Mouse (Mus musculus) G1E-ER4 (cell line): ENCODE results near the gene Shisa5. TPM values are rescaled to one million over a fixed set of nuclear protein-coding genes. Genes with fewer than 3 reads are reported as not detected.

Experiments used
- GATA1 ChIP-seq: IDR thresholded peaks from one replicate; pipeline ENCODE4 v1.8.0; 2012; ENCODE audit warnings: low read length, inconsistent platforms
- polyA plus RNA-seq: library from polyadenylated mRNA; stranded (reverse); fragments of >175 nt; gene quantifications from 2 replicates; pipeline ENCODE4 v1.2.3, GENCODE M21; 2012

The Shisa5 gene
- polyA plus RNA-seq, 1 experiment = 305 TPM

GRCm38 (mm10) chr9:109058006-109058765, 19.8 kb downstream of the Shisa5 start:
- TF ChIP-seq GATA1 = no peak

GRCm38 (mm10) chr9:109059136-109059903, 21.0 kb downstream of the Shisa5 start, which contains the start of gene Trex1:
Gene Trex1 (minus strand): TSS chr9:109059734.
- no peak for TF ChIP-seq GATA1

GRCm38 (mm10) chr9:109060184-109060897, 22.0 kb downstream of the Shisa5 start:
- TF ChIP-seq GATA1 = no peak

- TF ChIP-seq GATA1 = no peak
These were observed 22.5 kb downstream of the Shisa5 start for GRCm38 (mm10) chr9:109060898-109061295.

- TF ChIP-seq GATA1 = no peak
These were observed 29.9 kb downstream of the Shisa5 start for GRCm38 (mm10) chr9:109068095-109068735.

- no peak for TF ChIP-seq GATA1
These were observed 35.6 kb downstream of the Shisa5 start, which contains the start of gene Atrip for GRCm38 (mm10) chr9:109073661-109074573. Gene Atrip (minus strand): TSS chr9:109074124.

GRCm38 (mm10) chr9:109080516-109080915, 42.2 kb downstream of the Shisa5 start:
- TF ChIP-seq GATA1 = no peak

- TF ChIP-seq GATA1 = no peak
These were observed 43.4 kb downstream of the Shisa5 start for GRCm38 (mm10) chr9:109081749-109082123.

GRCm38 (mm10) chr9:109082124-109082800, 43.9 kb downstream of the Shisa5 start, which contains the start of the genes Ccdc51 and Tma7:
Gene Ccdc51 (plus strand): TSS chr9:109082493.
Gene Tma7 (minus strand): TSS chr9:109082587.
- TF ChIP-seq GATA1 = no peak

- no peak for TF ChIP-seq GATA1
These were observed 46.6 kb downstream of the Shisa5 start for GRCm38 (mm10) chr9:109084922-109085321.

GRCm38 (mm10) chr9:109087987-109088386, 49.6 kb downstream of the Shisa5 start:
- no peak for TF ChIP-seq GATA1

GRCm38 (mm10) chr9:109090446-109090845, 52.1 kb downstream of the Shisa5 start:
- no peak for TF ChIP-seq GATA1

GRCm38 (mm10) chr9:109091802-109092201, 53.4 kb downstream of the Shisa5 start:
- TF ChIP-seq GATA1 = no peak

GRCm38 (mm10) chr9:109092799-109093198, 54.4 kb downstream of the Shisa5 start:
- no peak for TF ChIP-seq GATA1
